In genomic region chr17:35671846-35672245, GRCm38 (mm10) we compare ENCODE assay signal across 27 mouse cellular contexts. TPM values are rescaled to one million over a fixed set of nuclear protein-coding genes. Genes with fewer than 3 reads are reported as not detected.
DNase-seq lines count a peak whose midpoint lies in the region; ATAC-seq lines count a peak whose summit lies in the region.
"Had no signal": no experiment of that assay in that cellular context is flagged by ENCODE, and none has a peak within 500 bp of the region (broad histone marks: within the 10 kb centered on the region; RNA-seq: fewer than 3 reads in every experiment).

No protein-coding gene starts in this region.

- H3K4me3 ChIP-seq in midbrain, embryonic 16.5 days (ENCODE audit: low read depth, low read length) = no peak overlapping the region
- H3K4me3 ChIP-seq: forebrain, embryonic 13.5 days; heart, embryonic 12.5 days had no signal

- no peaks in the 10 kb centered on the region for H3K36me3 ChIP-seq in midbrain, embryonic 16.5 days (ENCODE audit: control insufficient read depth, insufficient read depth, low read length)

- DNase-seq in thymus, adult 18-20 months = peak; percentile 80 to 88
- DNase-seq in thymus, postnatal 0 days (ENCODE audit: low spot score) = peak; percentile 94
- peak; percentile 80 for DNase-seq in thymus, postnatal 25 days
- no peak for DNase-seq in cerebellum, adult 11 months
- no peak for DNase-seq in kidney, adult 11 months
- DNase-seq: adrenal gland, postnatal 14 days; B cell, adult 2 months; cerebellum, adult 9-10 months; cerebellum, postnatal 14 days; gastrocnemius, postnatal 14 days; heart, adult 18-20 months; heart, postnatal 14 days; heart, postnatal 4 days had no signal

- H3K27me3 ChIP-seq in midbrain, embryonic 16.5 days (ENCODE audit: control insufficient read depth, insufficient read depth, low read depth, low read length) = no peaks in the 10 kb centered on the region
- H3K27me3 ChIP-seq: CH12.LX; forebrain, embryonic 13.5 days; heart, embryonic 12.5 days; heart, embryonic 15.5 days; Patski had no signal

- H3K9ac ChIP-seq in midbrain, embryonic 16.5 days (ENCODE audit: low read depth, low read length) = no peak overlapping the region
- H3K9ac ChIP-seq: forebrain, embryonic 13.5 days; heart, embryonic 12.5 days; heart, embryonic 15.5 days; hindbrain, embryonic 14.5 days had no signal

- 88% methylated on average over 6 of the region's 6 CpGs for WGBS in midbrain, embryonic 16.5 days

- no peak overlapping the region for H3K27ac ChIP-seq in midbrain, embryonic 16.5 days (ENCODE audit: low read length)
- H3K27ac ChIP-seq: forebrain, embryonic 10.5 days; forebrain, embryonic 13.5 days; heart, embryonic 15.5 days; hindbrain, embryonic 14.5 days; hindbrain, postnatal 0 days had no signal

- peaks cover 14% of the 10 kb centered on the region for H3K4me1 ChIP-seq in midbrain, embryonic 16.5 days (ENCODE audit: control insufficient read depth, insufficient read depth, low read length)

- H3K4me2 ChIP-seq in midbrain, embryonic 16.5 days (ENCODE audit: low read length) = no peak overlapping the region
- H3K4me2 ChIP-seq: heart, embryonic 12.5 days; heart, embryonic 15.5 days; hindbrain, embryonic 14.5 days had no signal

- ATAC-seq in midbrain, embryonic 16.5 days = no peak
- ATAC-seq: forebrain, embryonic 13.5 days; forebrain, embryonic 16.5 days; hindbrain, postnatal 0 days; inflammation-experienced regulatory T-cells, adult 6 months; Patski had no signal

- no peaks in the 10 kb centered on the region for H3K9me3 ChIP-seq in midbrain, embryonic 16.5 days (replicated peaks; ENCODE audit: control insufficient read depth, low read length, poor library complexity, severe bottlenecking)
- H3K9me3 ChIP-seq: forebrain, embryonic 10.5 days; forebrain, embryonic 13.5 days; G1E; heart, embryonic 12.5 days; heart, embryonic 15.5 days had no signal

RNA-seq across cellular contexts. Expression of gene Gtf2h4, which starts 1.7 kb away (rescaled TPM):
- 267 and 319 TPM in 2 replicates for polyA plus RNA-seq in thymus, postnatal 0 days (2015; fragmentation: Nextera tagmentation; extraction: Ambion mirVana)
- 26.5 and 27.3 TPM in 2 replicates for polyA plus RNA-seq in midbrain, embryonic 16.5 days (2015; fragmentation: Nextera tagmentation; extraction: Ambion mirVana)

RNA-seq across cellular contexts. Expression of gene Vars2, which starts 4.5 kb away (rescaled TPM):
- 22.5 and 27.0 TPM in 2 replicates for polyA plus RNA-seq in thymus, postnatal 0 days (2015; fragmentation: Nextera tagmentation; extraction: Ambion mirVana)
- polyA plus RNA-seq in midbrain, embryonic 16.5 days (2015; fragmentation: Nextera tagmentation; extraction: Ambion mirVana) = 15.1 and 15.3 TPM in 2 replicates

RNA-seq across cellular contexts. Expression of gene Mucl3, which starts 28.4 kb away (rescaled TPM):
- 0.10 and 0.17 TPM in 2 replicates for polyA plus RNA-seq in thymus, postnatal 0 days (2015; fragmentation: Nextera tagmentation; extraction: Ambion mirVana)
- 0.07 and 0.14 TPM in 2 replicates for polyA plus RNA-seq in midbrain, embryonic 16.5 days (2015; fragmentation: Nextera tagmentation; extraction: Ambion mirVana)
- polyA plus RNA-seq: forebrain, embryonic 13.5 days; G1E; Patski had no signal

RNA-seq across cellular contexts. Expression of gene Ddr1, which starts 32.6 kb away (rescaled TPM):
- polyA plus RNA-seq in thymus, postnatal 0 days (2015; fragmentation: Nextera tagmentation; extraction: Ambion mirVana) = 33.7 and 33.8 TPM in 2 replicates
- polyA plus RNA-seq in midbrain, embryonic 16.5 days (2015; fragmentation: Nextera tagmentation; extraction: Ambion mirVana) = 87.8 and 103 TPM in 2 replicates

RNA-seq across cellular contexts. Expression of gene Gm9573, which starts 45.4 kb away (rescaled TPM):
- 0.18 and 0.23 TPM in 2 replicates for polyA plus RNA-seq in thymus, postnatal 0 days (2015; fragmentation: Nextera tagmentation; extraction: Ambion mirVana)
- polyA plus RNA-seq in midbrain, embryonic 16.5 days (2015; fragmentation: Nextera tagmentation; extraction: Ambion mirVana) = not detected in 2 replicates
- polyA plus RNA-seq: embryonic facial prominence, embryonic 11.5 days; forebrain, embryonic 10.5 days; forebrain, embryonic 13.5 days; forebrain, embryonic 16.5 days; G1E; heart, embryonic 12.5 days; heart, embryonic 15.5 days; hindbrain, embryonic 11.5 days; hindbrain, embryonic 14.5 days; hindbrain, postnatal 0 days; inflammation-experienced regulatory T-cells, adult 6 months; Patski had no signal

Comparison
In these comparisons a context has a peak if more than half of its experiments do, and no peak if none do; other contexts are left out.
1. DNase-seq: peak in thymus, adult 18-20 months (2 of 2), thymus, postnatal 0 days (single experiment) and thymus, postnatal 25 days (single experiment); none in cerebellum, adult 11 months (single experiment) and kidney, adult 11 months (single experiment).